Mouse (Mus musculus) embryo, embryonic 9.5 days (tissue): ENCODE measurements around the gene Mcoln2.

Experiments used
- DNase-seq: peaks from one replicate; pipeline ENCODE4 v3.0.0-alpha.2; 2017; ENCODE audit errors: extremely low spot score

Mcoln2 gene

DNA sequence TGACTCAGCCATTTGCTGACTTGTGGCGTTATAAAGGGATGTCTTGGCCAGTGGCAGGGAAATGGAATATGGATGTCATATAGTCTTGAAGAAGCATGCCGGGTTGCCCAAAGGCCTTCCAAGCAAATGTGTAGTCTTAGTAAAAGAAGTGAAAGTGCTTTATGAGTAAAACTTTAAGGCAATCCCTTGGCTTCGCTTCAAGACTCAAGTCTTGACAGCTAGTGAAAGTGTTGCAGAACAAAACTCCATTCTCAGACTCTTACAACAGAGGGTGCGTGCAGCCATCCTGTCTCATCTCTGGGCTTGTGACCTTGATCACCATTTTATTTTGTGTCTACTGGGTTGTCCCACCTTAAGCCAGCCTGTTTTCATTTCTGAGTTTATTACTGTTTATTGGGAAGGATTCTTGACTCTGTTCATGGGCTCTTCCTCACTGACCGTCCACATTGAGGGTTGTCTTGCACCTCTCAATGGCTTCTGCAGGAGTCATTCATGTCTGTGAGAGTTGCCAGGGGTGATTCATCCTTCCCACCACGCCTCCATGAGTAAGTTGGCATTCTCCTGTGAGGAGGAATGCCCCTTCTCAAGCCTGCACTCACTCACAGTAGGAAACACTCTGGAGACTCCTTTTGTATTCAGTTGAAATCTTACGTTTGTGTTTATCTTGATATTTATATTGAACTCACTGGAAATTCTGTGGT is 75.6 kb downstream of the Mcoln2 start:
- no peak for DNase-seq

- no peak for DNase-seq
Measured at GRCm38 (mm10) chr3:146227427-146227826, 77.8 kb downstream of the Mcoln2 start.

GRCm38 (mm10) chr3:146228559-146229310 is 79.1 kb downstream of the Mcoln2 start:
- no peak for DNase-seq

- DNase-seq, result no peak
Measured at GRCm38 (mm10) chr3:146232708-146233107, 83.1 kb downstream of the Mcoln2 start.

GRCm38 (mm10) chr3:146233741-146234140 is 84.1 kb downstream of the Mcoln2 start:
- no peak for DNase-seq

GRCm38 (mm10) chr3:146234530-146234929 is 84.9 kb downstream of the Mcoln2 start:
- DNase-seq, result no peak

GRCm38 (mm10) chr3:146236280-146236679 is 86.6 kb downstream of the Mcoln2 start:
- no peak for DNase-seq

DNA sequence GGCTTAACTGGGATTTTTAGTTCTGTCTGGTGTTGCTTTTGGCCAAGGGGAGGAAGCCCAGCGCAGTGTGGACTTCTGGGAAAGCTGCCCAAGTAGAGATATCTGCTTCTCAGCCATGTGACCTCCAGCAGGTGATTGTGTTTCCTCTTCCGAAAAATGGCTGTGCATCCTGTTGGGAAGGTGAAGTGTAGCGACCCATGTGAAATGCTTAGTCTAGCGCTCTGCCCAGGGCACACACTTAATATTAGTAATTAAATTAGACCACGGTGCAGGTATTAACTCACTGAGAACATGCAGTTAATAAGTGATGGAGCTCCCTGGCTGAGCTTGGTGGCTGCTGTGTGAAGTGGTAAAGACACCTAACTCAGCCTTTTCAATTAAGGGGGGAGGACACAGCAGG is 88.0 kb downstream of the Mcoln2 start:
- no peak for DNase-seq

GRCm38 (mm10) chr3:146244630-146245029 is 95.0 kb downstream of the Mcoln2 start:
- DNase-seq, result no peak
